Mouse (Mus musculus) embryonic facial prominence, embryonic 11.5 days (tissue): ENCODE measurements around the gene Ms4a2. TPM values are rescaled to one million over a fixed set of nuclear protein-coding genes. Genes with fewer than 3 reads are reported as not detected.

Source experiments
- ATAC-seq: fragments of 200-750 bp; cut with Nextera tagmentation; replicated peaks from 2 replicates; pipeline ENCODE4 v1.8.0; 2017; ENCODE audit warnings: low read depth; ENCODE audit not compliant: insufficient number of reproducible peaks, low FRiP score, low TSS enrichment
- DNase-seq: peaks from one replicate; pipeline ENCODE4 v3.0.0-alpha.2; 2015; ENCODE audit warnings: low spot score
- H3K27ac ChIP-seq: fragments of 300-500 bp; sonication (generic); replicated peaks from 2 replicates; pipeline ENCODE4 v1.5.1; 2014; ENCODE audit warnings: mild to moderate bottlenecking, low read depth, low read length, control low read depth
- H3K27me3 ChIP-seq: fragments of 300-500 bp; sonication (generic); 2 replicates; pipeline ENCODE4 v1.6.1; 2014; ENCODE audit warnings: mild to moderate bottlenecking, low read length, moderate library complexity, mixed read lengths; ENCODE audit not compliant: control insufficient read depth, insufficient read depth
- H3K36me3 ChIP-seq: fragments of 300-500 bp; sonication (generic); replicated peaks from 2 replicates; pipeline ENCODE4 v1.6.1; 2014; ENCODE audit warnings: low read depth, mild to moderate bottlenecking, low read length, moderate library complexity, mixed read lengths; ENCODE audit not compliant: control insufficient read depth, insufficient read depth
- H3K4me1 ChIP-seq: fragments of 300-500 bp; sonication (generic); 2 replicates; pipeline ENCODE4 v1.6.1; 2014; ENCODE audit warnings: low read length, mixed read lengths; ENCODE audit not compliant: control insufficient read depth, insufficient read depth
- H3K4me2 ChIP-seq: fragments of 300-500 bp; sonication (generic); 2 replicates; pipeline ENCODE4 v1.6.1; 2014; ENCODE audit warnings: low read depth, mild to moderate bottlenecking, control low read depth, low read length, moderate library complexity
- H3K4me3 ChIP-seq: fragments of 300-500 bp; sonication (generic); 2 replicates; pipeline ENCODE4 v1.5.1; 2014; ENCODE audit warnings: low read depth, low read length, control low read depth
- H3K9ac ChIP-seq: fragments of 300-500 bp; sonication (generic); replicated peaks from 2 replicates; pipeline ENCODE4 v1.6.1; 2014; ENCODE audit warnings: mild to moderate bottlenecking, control low read depth, low read length
- H3K9me3 ChIP-seq: fragments of 300-500 bp; sonication (generic); replicated peaks from 2 replicates; pipeline ENCODE4 v1.6.1; 2016; ENCODE audit warnings: mild to moderate bottlenecking, low read length, inconsistent platforms, mixed read lengths; ENCODE audit not compliant: control insufficient read depth
- WGBS: fragments of 180-500 bp; shearing (Covaris S2); extraction: QIAGEN DNeasy Blood & Tissue Kit; methylation state at CpG from one replicate; pipeline ENCODE4 v1.1.7; 2014; 5-methylcytosine and 5-hydroxymethylcytosine counted together
- polyA plus RNA-seq: library from polyadenylated mRNA; unstranded; fragments of >200 nt; fragmentation: Nextera tagmentation; extraction: Ambion mirVana; gene quantifications from 2 replicates; pipeline ENCODE4 v1.2.1, GENCODE M21; 2014

The Ms4a2 gene
- polyA plus RNA-seq, 1 experiment from 2014 or later, result 0.17 TPM

GRCm38 (mm10) chr19:11635572-11635971, 12.1 kb upstream of the Ms4a2 start:
- Histone ChIP-seq H3K27ac (no peak overlapping the region), H3K4me2 (no peak overlapping the region), H3K4me1 (no peaks in the 10 kb centered on the region), H3K27me3 (no peaks in the 10 kb centered on the region), H3K36me3 (no peaks in the 10 kb centered on the region), H3K9me3 (no peaks in the 10 kb centered on the region), H3K4me3 (no peak overlapping the region), H3K9ac (no peak overlapping the region)
- WGBS, result 85% methylated on average over 5 of the region's 5 CpGs
- DNase-seq (no peak), ATAC-seq (no peak)

DNA sequence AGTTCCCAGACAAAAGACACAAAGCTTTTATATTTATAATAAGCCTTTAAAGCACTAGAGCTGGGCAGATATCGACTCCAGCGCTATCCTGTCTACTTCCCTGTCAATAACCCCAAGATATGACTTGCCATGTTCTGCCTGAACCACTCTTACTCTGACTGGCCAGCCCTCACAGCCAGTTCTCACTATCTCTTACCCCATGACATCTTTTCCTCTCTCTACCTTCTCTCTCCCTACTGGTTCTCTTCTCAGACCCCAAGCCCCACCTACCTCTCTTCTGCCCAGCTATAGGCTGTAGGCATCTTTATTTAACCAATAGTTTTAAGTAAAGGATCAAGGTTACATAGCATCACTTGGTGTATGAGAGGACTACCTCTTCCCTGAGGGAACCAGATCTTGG, 10.8 kb upstream of the Ms4a2 start:
- Histone ChIP-seq H3K9ac (no peak overlapping the region), H3K27ac (no peak overlapping the region), H3K27me3 (no peaks in the 10 kb centered on the region), H3K36me3 (no peaks in the 10 kb centered on the region), H3K9me3 (no peaks in the 10 kb centered on the region), H3K4me1 (no peaks in the 10 kb centered on the region), H3K4me3 (no peak overlapping the region), H3K4me2 (no peak overlapping the region)
- no peak for DNase-seq
- no peak for ATAC-seq
- 81% methylated on average over 2 of the region's 2 CpGs for WGBS

GRCm38 (mm10) chr19:11633732-11634131, 10.2 kb upstream of the Ms4a2 start:
- no peaks in the 10 kb centered on the region for H3K9me3 ChIP-seq
- no peaks in the 10 kb centered on the region for H3K36me3 ChIP-seq
- ATAC-seq, result no peak
- H3K4me2 ChIP-seq, result no peak overlapping the region
- H3K4me3 ChIP-seq, result no peak overlapping the region
- H3K27ac ChIP-seq, result no peak overlapping the region
- H3K27me3 ChIP-seq, result no peaks in the 10 kb centered on the region
- WGBS, result 81% methylated on average over 1 of the region's 1 CpGs
- no peak for DNase-seq
- no peak overlapping the region for H3K9ac ChIP-seq
- H3K4me1 ChIP-seq, result no peaks in the 10 kb centered on the region

- no peaks in the 10 kb centered on the region for H3K27me3 ChIP-seq
- H3K9ac ChIP-seq, result no peak overlapping the region
- no peaks in the 10 kb centered on the region for H3K9me3 ChIP-seq
- H3K27ac ChIP-seq, result no peak overlapping the region
- 77% methylated on average over 5 of the region's 5 CpGs for WGBS
- H3K4me2 ChIP-seq, result no peak overlapping the region
- no peak overlapping the region for H3K4me3 ChIP-seq
- no peaks in the 10 kb centered on the region for H3K4me1 ChIP-seq
- DNase-seq, result no peak
- no peak for ATAC-seq
- H3K36me3 ChIP-seq, result no peaks in the 10 kb centered on the region
Measured at GRCm38 (mm10) chr19:11625231-11625630, 1.7 kb upstream of the Ms4a2 start.

DNA sequence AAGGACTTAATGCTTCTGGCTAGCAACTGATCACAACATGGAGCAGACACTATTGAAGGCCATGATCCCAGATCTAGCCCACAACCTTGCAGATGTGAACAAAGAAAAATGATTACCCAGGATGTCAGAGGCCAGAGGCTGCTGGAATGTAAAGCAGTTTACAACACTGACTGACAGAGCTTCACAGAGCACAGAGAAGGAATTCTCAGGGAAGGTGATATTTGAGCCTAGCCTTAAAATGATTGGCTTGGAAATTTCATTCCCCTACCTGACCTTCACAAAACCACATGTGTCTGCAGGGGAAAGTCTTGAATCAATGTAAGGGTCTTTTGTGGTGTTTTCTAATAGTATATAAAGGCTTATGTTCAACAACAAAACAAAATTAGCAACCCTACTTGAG, 1.3 kb upstream of the Ms4a2 start:
- DNase-seq (peak; percentile 2), ATAC-seq (no peak)
- Histone ChIP-seq H3K9me3 (no peaks in the 10 kb centered on the region), H3K27me3 (no peaks in the 10 kb centered on the region), H3K9ac (no peak overlapping the region), H3K4me1 (no peaks in the 10 kb centered on the region), H3K4me3 (no peak overlapping the region), H3K36me3 (no peaks in the 10 kb centered on the region), H3K27ac (no peak overlapping the region), H3K4me2 (no peak overlapping the region)

DNA sequence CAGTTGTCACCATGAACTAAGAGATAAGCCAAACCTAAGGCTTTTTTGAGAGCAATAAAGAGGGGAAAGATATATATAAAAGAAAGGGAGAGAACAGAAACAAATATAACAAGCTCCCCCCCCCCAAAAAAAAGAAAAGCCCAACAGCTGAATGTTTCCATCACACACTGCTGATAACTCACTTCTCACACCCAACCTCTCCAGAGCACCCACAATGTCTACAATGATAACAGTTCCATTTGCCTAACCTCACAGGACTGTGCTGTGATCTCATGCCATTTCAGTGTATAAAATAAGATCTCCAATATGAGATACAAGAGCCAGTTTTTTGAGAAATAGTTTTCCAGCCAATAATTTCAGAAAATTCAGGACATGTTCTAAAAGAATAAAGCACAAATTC, 5.5 kb downstream of the Ms4a2 start:
- H3K9me3 ChIP-seq, result no peaks in the 10 kb centered on the region
- H3K4me2 ChIP-seq, result no peak overlapping the region
- no peaks in the 10 kb centered on the region for H3K36me3 ChIP-seq
- no peak overlapping the region for H3K9ac ChIP-seq
- no peak overlapping the region for H3K27ac ChIP-seq
- no peak overlapping the region for H3K4me3 ChIP-seq
- H3K27me3 ChIP-seq, result no peaks in the 10 kb centered on the region
- DNase-seq, result no peak
- H3K4me1 ChIP-seq, result no peaks in the 10 kb centered on the region
- ATAC-seq, result no peak

GRCm38 (mm10) chr19:11614805-11615204, 8.7 kb downstream of the Ms4a2 start:
- WGBS, result 65% methylated on average over 2 of the region's 2 CpGs
- no peak overlapping the region for H3K27ac ChIP-seq
- ATAC-seq, result no peak

GRCm38 (mm10) chr19:11613776-11614443, 9.6 kb downstream of the Ms4a2 start:
- Histone ChIP-seq H3K9ac (no peak overlapping the region), H3K4me3 (no peak overlapping the region), H3K27ac (no peak overlapping the region), H3K9me3 (no peaks in the 10 kb centered on the region), H3K36me3 (no peaks in the 10 kb centered on the region), H3K4me2 (no peak overlapping the region), H3K4me1 (no peaks in the 10 kb centered on the region), H3K27me3 (no peaks in the 10 kb centered on the region)
- WGBS, result 81% methylated on average over 8 of the region's 8 CpGs
- DNase-seq (no peak), ATAC-seq (no peak)

More at GRCm38 (mm10) chr19:11614805-11615204, 8.7 kb downstream of the Ms4a2 start:
- no peak for DNase-seq
- Histone ChIP-seq H3K9me3 (no peaks in the 10 kb centered on the region), H3K4me2 (no peak overlapping the region), H3K4me1 (no peaks in the 10 kb centered on the region), H3K4me3 (no peak overlapping the region), H3K27me3 (no peaks in the 10 kb centered on the region), H3K9ac (no peak overlapping the region), H3K36me3 (no peaks in the 10 kb centered on the region)
